Mouse (Mus musculus) frontal cortex, adult (tissue): ENCODE results near the gene Olfml3.
A peak's percentile ranks its signal among the peaks of the same experiment; 100 is the strongest.

Experiments
- ATAC-seq: cut with Nextera tagmentation; 2 replicates; pipeline ENCODE4 v1.9.2; 2017; ENCODE audit warnings: mild to moderate bottlenecking, moderate library complexity, mixed read lengths; ENCODE audit not compliant: low TSS enrichment

Gene Olfml3

GRCm38 (mm10) chr3:103709470-103710040 lies 28.2 kb downstream of the Olfml3 start:
- peak; percentile 72 for ATAC-seq

DNA sequence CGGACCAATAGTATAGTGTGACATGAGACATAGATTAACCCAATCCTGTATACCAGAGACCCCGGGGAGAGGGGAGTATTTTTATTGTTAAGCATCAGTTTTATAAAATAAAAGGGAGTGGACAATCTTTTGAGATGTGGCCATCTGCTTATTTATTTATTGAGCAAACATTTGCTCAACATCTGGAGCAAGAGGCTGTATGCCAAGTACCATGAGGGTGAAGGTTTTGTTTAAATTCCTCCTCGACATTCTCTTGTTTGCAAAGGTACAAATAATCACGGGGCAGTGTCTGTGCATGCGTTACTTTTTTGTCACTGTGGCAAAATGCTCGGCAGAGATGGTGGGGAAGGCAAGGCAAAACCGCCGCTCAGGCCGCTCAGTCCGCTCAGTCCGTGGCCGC lies 32.4 kb downstream of the Olfml3 start:
- no peak for ATAC-seq

- no peak for ATAC-seq
Measured at GRCm38 (mm10) chr3:103704661-103705060, 33.1 kb downstream of the Olfml3 start.

GRCm38 (mm10) chr3:103696388-103696925 lies 41.3 kb downstream of the Olfml3 start:
- ATAC-seq = no peak

- no peak for ATAC-seq
Measured at GRCm38 (mm10) chr3:103695556-103695955, 42.2 kb downstream of the Olfml3 start.

DNA sequence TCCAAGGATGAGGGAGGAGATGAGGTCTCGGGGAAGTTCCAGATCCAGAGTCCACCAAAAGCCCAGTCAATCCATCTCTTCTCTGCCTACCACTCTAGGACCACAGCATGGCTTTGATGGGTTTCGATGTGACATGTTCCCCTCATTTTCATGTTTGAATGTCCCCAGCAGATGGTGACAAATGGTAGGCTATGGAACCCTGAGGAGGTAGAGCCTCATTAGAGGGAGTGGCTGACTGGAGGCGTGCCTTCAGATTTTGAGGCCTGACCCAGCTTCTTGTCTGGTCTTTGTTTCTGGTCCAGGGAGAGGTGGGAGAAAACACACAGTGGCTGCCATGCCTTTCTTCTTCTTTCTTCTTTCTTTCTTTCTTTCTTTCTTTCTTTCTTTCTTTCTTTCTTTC lies 47.3 kb downstream of the Olfml3 start:
- no peak for ATAC-seq

DNA sequence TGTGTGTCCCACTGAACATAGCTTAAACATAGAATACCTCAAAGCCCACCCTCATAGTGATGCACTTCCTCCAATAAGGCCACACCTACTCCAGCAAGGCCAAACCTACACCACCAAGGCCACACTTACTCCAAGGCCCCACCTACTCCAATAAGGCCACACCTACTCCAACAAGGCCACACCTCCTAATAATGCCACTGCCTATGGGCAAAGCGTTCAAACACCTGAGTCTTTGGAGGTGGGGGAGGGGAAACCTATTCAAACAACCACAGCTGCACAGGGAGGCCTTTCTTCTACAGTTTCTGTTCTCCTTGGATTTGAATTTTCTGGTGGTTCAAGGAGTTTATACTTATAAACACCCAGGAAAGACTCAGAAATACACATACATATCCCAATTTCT lies 48.8 kb downstream of the Olfml3 start:
- no peak for ATAC-seq

GRCm38 (mm10) chr3:103683966-103684319 lies 53.9 kb downstream of the Olfml3 start:
- no peak for ATAC-seq

DNA sequence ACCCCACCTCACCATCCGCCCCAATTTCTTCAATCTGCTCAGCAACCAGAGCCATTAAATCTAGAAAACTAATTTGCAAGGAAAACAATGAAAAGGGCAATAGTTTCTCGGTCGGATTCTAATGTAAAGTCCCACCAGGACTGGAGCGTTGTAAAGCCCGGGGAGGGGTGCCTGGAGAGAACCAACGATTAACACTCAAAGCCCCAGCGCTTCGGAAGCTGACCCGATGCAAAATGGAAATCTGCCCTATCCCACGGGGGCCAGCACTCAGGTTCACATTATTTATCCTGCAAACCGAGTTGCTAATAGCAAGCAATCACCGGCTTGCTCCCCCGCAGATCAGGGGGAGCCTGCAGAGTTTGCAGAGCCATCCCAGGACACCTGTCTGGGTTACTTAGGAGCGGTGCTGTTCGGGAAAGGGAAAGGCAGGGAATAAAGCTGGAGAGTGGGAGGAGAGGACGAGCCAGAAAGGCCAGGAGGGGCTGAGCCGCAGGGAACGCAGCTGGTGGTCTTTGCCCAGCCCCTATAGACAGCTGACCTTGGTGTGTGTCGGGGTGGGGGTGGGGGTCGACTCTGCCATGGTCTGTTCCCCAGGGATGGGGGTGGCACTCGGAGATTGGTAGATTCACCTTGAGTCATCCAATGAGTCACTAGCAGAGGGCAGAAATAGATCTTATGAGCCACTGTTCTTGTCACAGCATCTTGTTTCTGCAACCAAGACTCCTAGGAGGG lies 54.4 kb downstream of the Olfml3 start:
- ATAC-seq = peak; percentile 96

- peak; percentile 60; the same call in 1 of the 2 replicates for ATAC-seq
Measured at GRCm38 (mm10) chr3:103682473-103682872, 55.3 kb downstream of the Olfml3 start.

GRCm38 (mm10) chr3:103678811-103679210 lies 59.0 kb downstream of the Olfml3 start:
- ATAC-seq = no peak

DNA sequence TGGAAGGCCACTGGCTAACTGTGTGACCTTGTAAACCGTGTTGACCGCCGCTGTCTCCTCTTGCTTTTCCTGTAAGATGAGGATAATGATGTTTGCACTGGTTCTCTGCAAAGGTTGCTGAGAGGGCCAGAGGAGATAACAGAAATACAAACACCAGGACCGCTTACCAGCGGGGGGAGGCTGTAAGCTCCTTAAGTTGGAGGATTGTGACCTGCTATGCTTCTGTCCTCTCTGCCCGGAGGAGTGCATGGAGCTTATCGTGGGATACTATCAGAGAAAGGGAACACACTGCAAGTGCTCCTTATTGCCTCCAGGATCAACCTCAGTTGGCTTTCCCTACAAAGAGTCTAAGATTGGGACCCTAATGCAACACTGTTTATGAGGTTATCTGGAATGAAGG lies 65.1 kb downstream of the Olfml3 start:
- no peak for ATAC-seq
